Mouse (Mus musculus) myocyte (in vitro differentiated cells): ENCODE data around the gene Ccdc106.

Experiments used
- MYOG ChIP-seq, 3 experiments: IDR thresholded peaks; one replicate each; pipeline ENCODE4 v1.6.1; 2011; ENCODE audit warnings: control low read depth in 2 of 3, low read depth in 2 of 3, mild to moderate bottlenecking in 2 of 3; ENCODE audit not compliant: insufficient read length in 2 of 3, control insufficient read depth in 1 of 3, insufficient read depth in 1 of 3
- POLR2A ChIP-seq: IDR thresholded peaks from one replicate; pipeline ENCODE4 v1.6.1; 2011; ENCODE audit warnings: low read depth, mild to moderate bottlenecking, control low read depth, moderate library complexity; ENCODE audit not compliant: insufficient read length
- USF1 ChIP-seq: IDR thresholded peaks from one replicate; pipeline ENCODE4 v1.6.1; 2011; ENCODE audit warnings: low read depth, mild to moderate bottlenecking, control low read depth, moderate library complexity

DNA sequence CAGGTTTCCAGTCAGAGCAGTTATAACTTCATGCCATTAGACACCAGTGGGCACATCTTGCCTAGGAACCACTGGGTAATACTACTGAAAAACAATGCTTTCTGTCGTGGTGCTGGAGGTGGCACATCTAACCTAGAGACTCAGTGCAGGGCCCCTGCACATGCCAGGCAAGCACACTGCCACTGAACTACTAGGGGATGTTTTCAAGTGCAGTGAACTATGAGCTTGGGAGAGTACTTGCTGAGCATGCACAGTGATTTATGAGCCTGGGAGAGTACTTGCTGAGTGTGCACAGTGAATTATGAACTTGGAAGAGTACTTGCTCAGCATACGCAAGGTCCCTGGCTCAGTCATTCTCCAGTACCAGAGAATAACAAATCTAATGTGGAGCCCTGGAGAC is 82.2 kb downstream of the Ccdc106 start:
- TF ChIP-seq MYOG (IDR thresholded peaks at IDR 0.05; ENCODE audit: control insufficient read depth in 1 of 3, insufficient read depth in 1 of 3, insufficient read length in 2 of 3, low read depth in 2 of 3), result no peak
- no peak for TF ChIP-seq USF1
- no peak for TF ChIP-seq POLR2A
